Mouse (Mus musculus) liver, embryonic 14.5 days (tissue): Measurements from ENCODE around the gene Psors1c2. TPM values are rescaled to one million over a fixed set of nuclear protein-coding genes. Genes with fewer than 3 reads are reported as not detected.
"Not testable (repeated sequence)": the region's sequence is repeated elsewhere in the genome, so short reads cannot be mapped to it uniquely, and the experiment has no call there.

Experiments used
- ATAC-seq: fragments of 200-750 bp; cut with Nextera tagmentation; 2 replicates; pipeline ENCODE4 v1.8.0; 2017; ENCODE audit warnings: moderate number of reproducible peaks, mild to moderate bottlenecking, moderate library complexity; ENCODE audit not compliant: insufficient read depth
- DNase-seq, 3 experiments: peaks; one replicate each; pipeline ENCODE4 v3.0.0-alpha.2; 2012 to 2013; ENCODE audit warnings: low read depth in 3 of 3, low spot score in 3 of 3
- H3K27ac ChIP-seq: fragments of 300-500 bp; sonication (generic); 2 replicates; pipeline ENCODE4 v1.5.1; 2014; ENCODE audit warnings: moderate library complexity, mild to moderate bottlenecking, control low read depth, inconsistent platforms
- H3K27me3 ChIP-seq: fragments of 300-500 bp; sonication (generic); 2 replicates; pipeline ENCODE4 v1.6.1; 2014; ENCODE audit warnings: mild to moderate bottlenecking, low read length, moderate library complexity; ENCODE audit not compliant: control insufficient read depth, insufficient read depth
- H3K36me3 ChIP-seq: fragments of 300-500 bp; sonication (generic); replicated peaks from 2 replicates; pipeline ENCODE4 v1.6.1; 2014; ENCODE audit warnings: low read depth; ENCODE audit not compliant: control insufficient read depth, insufficient read depth
- H3K4me1 ChIP-seq, 2 experiments: fragments of 200-500 bp in 1 of 2; fragments of 300-500 bp in 1 of 2; sonication (generic) in 1 of 2; replicated peaks; 2 replicates each; pipeline ENCODE4 v1.6.1; 2012 to 2014; ENCODE audit warnings: antibody characterized with exemption in 1 of 2, inconsistent platforms in 1 of 2, low read length in 1 of 2; ENCODE audit not compliant: control insufficient read depth in 2 of 2, insufficient read depth in 2 of 2
- H3K4me2 ChIP-seq: fragments of 300-500 bp; sonication (generic); 2 replicates; pipeline ENCODE4 v1.6.1; 2014; ENCODE audit warnings: low read depth, mild to moderate bottlenecking, control low read depth, moderate library complexity
- H3K4me3 ChIP-seq, 2 experiments: fragments of 200-500 bp in 1 of 2; fragments of 300-500 bp in 1 of 2; sonication (generic) in 1 of 2; 2 replicates each; pipeline ENCODE4 v1.5.1; 2012 to 2014; ENCODE audit warnings: low read depth in 2 of 2, low read length in 2 of 2, mild to moderate bottlenecking in 2 of 2, control low read depth in 1 of 2, inconsistent platforms in 1 of 2, moderate library complexity in 1 of 2; ENCODE audit not compliant: insufficient read depth in 1 of 2
- H3K9ac ChIP-seq: fragments of 300-500 bp; sonication (generic); replicated peaks from 2 replicates; pipeline ENCODE4 v1.6.1; 2014; ENCODE audit warnings: mild to moderate bottlenecking, control low read depth, moderate library complexity
- H3K9me3 ChIP-seq: fragments of 300-500 bp; sonication (generic); 2 replicates; pipeline ENCODE4 v1.6.1; 2016; ENCODE audit warnings: low read length, mixed read lengths; ENCODE audit not compliant: control insufficient read depth
- CTCF ChIP-seq: IDR thresholded peaks from 2 replicates; pipeline ENCODE4 v1.5.1; 2016; ENCODE audit warnings: antibody characterized with exemption, low read depth, control low read depth
- EP300 ChIP-seq: IDR thresholded peaks from 2 replicates; pipeline ENCODE4 v1.6.1; 2016; ENCODE audit warnings: antibody characterized with exemption, low read depth
- WGBS: fragments of 180-500 bp; shearing (Covaris S2); extraction: QIAGEN DNeasy Blood & Tissue Kit; methylation state at CpG from one replicate; pipeline ENCODE4 v1.1.7; 2014; ENCODE audit not compliant: insufficient replicate concordance; 5-methylcytosine and 5-hydroxymethylcytosine counted together
- polyA plus RNA-seq, 2 experiments: library from polyadenylated mRNA; depleted of rRNA in 1 of 2; stranded (reverse) in 1 of 2; unstranded in 1 of 2; fragments of >200 nt; fragmentation: Nextera tagmentation in 1 of 2; extraction: Ambion mirVana in 1 of 2; gene quantifications; 2 replicates each; pipeline versions ENCODE4 v1.2.1 to v1.2.3; 2012 to 2014

Gene Psors1c2
- polyA plus RNA-seq, 2 experiments = 0.09 TPM; not detected in 1

GRCm38 (mm10) chr17:35504628-35505481 is 28.1 kb upstream of the Psors1c2 start:
- Histone ChIP-seq H3K4me2 (no peak overlapping the region), H3K27ac (no peak overlapping the region), H3K27me3 (peaks cover 14% of the 10 kb centered on the region), H3K4me3 (no peak overlapping the region), H3K9ac (no peak overlapping the region), H3K9me3 (no peaks in the 10 kb centered on the region), H3K4me1 (no peaks in the 10 kb centered on the region), H3K36me3 (no peaks in the 10 kb centered on the region)
- no peak for DNase-seq
- WGBS = 21% methylated on average over 8 of the region's 8 CpGs
- TF ChIP-seq EP300 = no peak
- TF ChIP-seq CTCF = no peak
- no peak for ATAC-seq

- H3K9ac ChIP-seq = no peak within 1 kb of the TSS
- TF ChIP-seq CTCF (no peak), EP300 (no peak)
- DNase-seq = no peak
- H3K9me3 ChIP-seq = no peaks in the 10 kb centered on the region
- no peaks in the 10 kb centered on the region for H3K4me1 ChIP-seq
- 42% methylated on average over 13 of the region's 13 CpGs for WGBS
- no peak within 1 kb of the TSS for H3K4me2 ChIP-seq
- no peak for ATAC-seq
- peaks cover 14% of the 10 kb centered on the region for H3K27me3 ChIP-seq
- no peaks in the 10 kb centered on the region for H3K36me3 ChIP-seq
- no peak within 1 kb of the TSS for H3K27ac ChIP-seq
- no peak within 1 kb of the TSS for H3K4me3 ChIP-seq
Measured at GRCm38 (mm10) chr17:35505776-35506175, 27.2 kb upstream of the Psors1c2 start, which contains the start of gene Pou5f1. Gene Pou5f1, plus strand, starts transcription at chr17:35506018.

- Histone ChIP-seq H3K36me3 (no peaks in the 10 kb centered on the region), H3K4me2 (no peak overlapping the region), H3K4me1 (no peaks in the 10 kb centered on the region), H3K9me3 (no peaks in the 10 kb centered on the region), H3K4me3 (no peak overlapping the region), H3K27ac (no peak overlapping the region), H3K27me3 (peaks cover 14% of the 10 kb centered on the region), H3K9ac (no peak overlapping the region)
- DNase-seq (no peak), ATAC-seq (no peak)
- WGBS = 16% methylated on average over 10 of the region's 10 CpGs
- TF ChIP-seq CTCF (no peak), EP300 (no peak)
Measured at GRCm38 (mm10) chr17:35506881-35507280, 26.1 kb upstream of the Psors1c2 start.

GRCm38 (mm10) chr17:35507556-35508260 is 25.3 kb upstream of the Psors1c2 start:
- Histone ChIP-seq H3K9me3 (no peaks in the 10 kb centered on the region), H3K4me2 (no peak overlapping the region), H3K9ac (no peak overlapping the region), H3K36me3 (peaks cover 3% of the 10 kb centered on the region), H3K4me3 (no peak overlapping the region), H3K27me3 (peaks cover 14% of the 10 kb centered on the region), H3K4me1 (no peaks in the 10 kb centered on the region), H3K27ac (no peak overlapping the region)
- 22% methylated on average over 13 of the region's 13 CpGs for WGBS
- DNase-seq = no peak
- no peak for ATAC-seq
- TF ChIP-seq EP300 = no peak
- no peak for TF ChIP-seq CTCF

GRCm38 (mm10) chr17:35508279-35508678 is 24.7 kb upstream of the Psors1c2 start:
- ATAC-seq, H3K9ac ChIP-seq, H3K27ac ChIP-seq, DNase-seq, H3K9me3 ChIP-seq, H3K4me1 ChIP-seq, H3K4me3 ChIP-seq, H3K36me3 ChIP-seq, H3K4me2 ChIP-seq: not testable (repeated sequence)
- H3K27me3 ChIP-seq = peaks cover 14% of the 10 kb centered on the region
- 47% methylated on average over 5 of the region's 5 CpGs for WGBS
